Mouse (Mus musculus): ENCODE measurements around the gene Nubp1. TPM values are rescaled to one million over a fixed set of nuclear protein-coding genes. Genes with fewer than 3 reads are reported as not detected.

Nubp1 gene
- total and polyA plus RNA-seq, 3 experiments = 57.7 to 75.0 TPM; not detected in 1

GRCm38 (mm10) chr16:10372372-10372771 lies 39.4 kb upstream of the Nubp1 start:
- Histone ChIP-seq H3K27me3 (ENCODE audit: control insufficient read depth in 1 of 2, insufficient read depth in 2 of 2, low read length in 2 of 2) (peaks cover 0 to 1% of the 10 kb centered on the region in 2 experiments; a peak in 1 of 4 replicates), H3K36me3 (ENCODE audit: control insufficient read depth in 1 of 2, insufficient read depth in 2 of 2, low read length in 2 of 2) (no peaks in the 10 kb centered on the region), H3K27ac (ENCODE audit: control insufficient read depth, low read depth, low read length) (no peak overlapping the region), H3K9ac (ENCODE audit: control insufficient read depth, low read depth, low read length, poor library complexity, severe bottlenecking) (no peak overlapping the region), H3K4me1 (ENCODE audit: control insufficient read depth in 1 of 2, insufficient read depth in 2 of 2, low read length in 2 of 2) (no peaks in the 10 kb centered on the region), H3K9me3 (replicated peaks; ENCODE audit: insufficient read depth, low read length) (no peaks in the 10 kb centered on the region), H3K4me3 (ENCODE audit: control insufficient read depth in 1 of 2, insufficient read depth in 1 of 2, low read depth in 2 of 2, low read length in 2 of 2) (no peak overlapping the region), H3K79me2 (ENCODE audit: control insufficient read depth, insufficient read depth, low read length, poor library complexity) (no peaks in the 10 kb centered on the region)
- DNase-seq (ENCODE audit: low read depth, low spot score) = no peak
- TF ChIP-seq POLR2A (IDR thresholded peaks at IDR 0.05; ENCODE audit: control insufficient read depth in 1 of 2, insufficient read depth in 1 of 2, low read depth in 1 of 2, low read length in 2 of 2, poor library complexity in 1 of 2) (no peak), NRF1 (IDR thresholded peaks at IDR 0.05; ENCODE audit: insufficient read depth, low read depth, low read length, poor library complexity, severe bottlenecking) (no peak), POLR2AphosphoS2 (IDR thresholded peaks at IDR 0.05; ENCODE audit: low read length) (no peak)

GRCm38 (mm10) chr16:10374254-10375011 lies 37.3 kb upstream of the Nubp1 start:
- Histone ChIP-seq H3K79me2 (ENCODE audit: control insufficient read depth, insufficient read depth, low read length, poor library complexity) (no peaks in the 10 kb centered on the region), H3K4me1 (ENCODE audit: control insufficient read depth in 1 of 2, insufficient read depth in 2 of 2, low read length in 2 of 2) (no peaks in the 10 kb centered on the region), H3K4me3 (ENCODE audit: control insufficient read depth in 1 of 2, insufficient read depth in 1 of 2, low read depth in 2 of 2, low read length in 2 of 2) (no peak overlapping the region), H3K9ac (ENCODE audit: control insufficient read depth, low read depth, low read length, poor library complexity, severe bottlenecking) (no peak overlapping the region), H3K9me3 (replicated peaks; ENCODE audit: insufficient read depth, low read length) (no peaks in the 10 kb centered on the region), H3K36me3 (ENCODE audit: control insufficient read depth in 1 of 2, insufficient read depth in 2 of 2, low read length in 2 of 2) (no peaks in the 10 kb centered on the region), H3K27me3 (ENCODE audit: control insufficient read depth in 1 of 2, insufficient read depth in 2 of 2, low read length in 2 of 2) (no peaks in the 10 kb centered on the region), H3K27ac (ENCODE audit: control insufficient read depth, low read depth, low read length) (no peak overlapping the region)
- DNase-seq (ENCODE audit: low read depth, low spot score) = no peak
- no peak for TF ChIP-seq SMC3 (IDR thresholded peaks at IDR 0.05; ENCODE audit: low read depth, low read length)
- no peak for TF ChIP-seq MXI1 (IDR thresholded peaks at IDR 0.05; ENCODE audit: low read depth, low read length)
- TF ChIP-seq MAZ (IDR thresholded peaks at IDR 0.05; ENCODE audit: low read depth, low read length) = no peak
- no peak for TF ChIP-seq POLR2AphosphoS2 (IDR thresholded peaks at IDR 0.05; ENCODE audit: low read length)
- TF ChIP-seq BHLHE40 (IDR thresholded peaks at IDR 0.05; ENCODE audit: borderline replicate concordance, low read depth, low read length) = no peak
- TF ChIP-seq RCOR1 (IDR thresholded peaks at IDR 0.05; ENCODE audit: low read depth, low read length) = no peak
- TF ChIP-seq MAX (IDR thresholded peaks at IDR 0.05; ENCODE audit: low read length) = no peak
- TF ChIP-seq ZC3H11A (IDR thresholded peaks at IDR 0.05; ENCODE audit: low read depth, low read length) = no peak

GRCm38 (mm10) chr16:10377286-10377685 lies 34.5 kb upstream of the Nubp1 start:
- TF ChIP-seq RCOR1 (IDR thresholded peaks at IDR 0.05; ENCODE audit: low read depth, low read length) (no peak), MYC (IDR thresholded peaks at IDR 0.05; ENCODE audit: low read depth, low read length) (no peak), CHD2 (IDR thresholded peaks at IDR 0.05; ENCODE audit: low read length) (no peak), ZC3H11A (IDR thresholded peaks at IDR 0.05; ENCODE audit: low read depth, low read length) (no peak), RAD21 (IDR thresholded peaks at IDR 0.05; ENCODE audit: low read depth, low read length) (no peak), E2F4 (IDR thresholded peaks at IDR 0.05; ENCODE audit: borderline replicate concordance, low read depth, low read length) (no peak), POLR2A (IDR thresholded peaks at IDR 0.05; ENCODE audit: control insufficient read depth in 1 of 2, insufficient read depth in 1 of 2, low read depth in 1 of 2, low read length in 2 of 2, poor library complexity in 1 of 2) (no peak), UBTF (IDR thresholded peaks at IDR 0.05; ENCODE audit: borderline replicate concordance, insufficient read depth, low read depth, low read length) (no peak), USF1 (IDR thresholded peaks at IDR 0.05; ENCODE audit: low read depth, low read length) (no peak), USF2 (IDR thresholded peaks at IDR 0.05; ENCODE audit: borderline replicate concordance in 1 of 2, insufficient read depth in 1 of 2, low read depth in 1 of 2, low read length in 2 of 2) (no peak), POLR2AphosphoS2 (IDR thresholded peaks at IDR 0.05; ENCODE audit: low read length) (no peak), TBP (IDR thresholded peaks at IDR 0.05; ENCODE audit: low read depth, low read length) (no peak), ETS1 (IDR thresholded peaks at IDR 0.05; ENCODE audit: low read depth, low read length) (no peak), CTCF (IDR thresholded peaks at IDR 0.05 in 2 of 3, conservative IDR thresholded peaks at IDR 0.05 in 1 of 3; ENCODE audit: control insufficient read depth in 1 of 3, insufficient read depth in 1 of 3, low read depth in 2 of 3, low read length in 3 of 3, poor library complexity in 1 of 3, severe bottlenecking in 1 of 3) (no peak), JUND (IDR thresholded peaks at IDR 0.05; ENCODE audit: low read depth, low read length) (no peak), BHLHE40 (IDR thresholded peaks at IDR 0.05; ENCODE audit: borderline replicate concordance, low read depth, low read length) (no peak)
- Histone ChIP-seq H3K9ac (ENCODE audit: control insufficient read depth, low read depth, low read length, poor library complexity, severe bottlenecking) (no peak overlapping the region), H3K4me1 (ENCODE audit: control insufficient read depth in 1 of 2, insufficient read depth in 2 of 2, low read length in 2 of 2) (no peaks in the 10 kb centered on the region), H3K27me3 (ENCODE audit: control insufficient read depth in 1 of 2, insufficient read depth in 2 of 2, low read length in 2 of 2) (0 out of 4 replicates have a peak, but pooled peaks cover 0 to 2% of the 10 kb centered on the region in 2 experiments), H3K27ac (ENCODE audit: control insufficient read depth, low read depth, low read length) (no peak overlapping the region), H3K79me2 (ENCODE audit: control insufficient read depth, insufficient read depth, low read length, poor library complexity) (no peaks in the 10 kb centered on the region), H3K4me3 (ENCODE audit: control insufficient read depth in 1 of 2, insufficient read depth in 1 of 2, low read depth in 2 of 2, low read length in 2 of 2) (no peak overlapping the region), H3K9me3 (replicated peaks; ENCODE audit: insufficient read depth, low read length) (no peaks in the 10 kb centered on the region), H3K36me3 (ENCODE audit: control insufficient read depth in 1 of 2, insufficient read depth in 2 of 2, low read length in 2 of 2) (no peaks in the 10 kb centered on the region)
- DNase-seq (ENCODE audit: low read depth, low spot score) = no peak

Data from MEL (cell line).